Mouse (Mus musculus) limb, embryonic 15.5 days (tissue): ENCODE measurements around the gene Irx4. TPM values are rescaled to one million over a fixed set of nuclear protein-coding genes. Genes with fewer than 3 reads are reported as not detected.

Experiments
- ATAC-seq: fragments of 200-750 bp; cut with Nextera tagmentation; 2 replicates; pipeline ENCODE4 v1.8.0; 2017; ENCODE audit warnings: low read depth, moderate TSS enrichment; ENCODE audit not compliant: insufficient number of reproducible peaks, low FRiP score, low TSS enrichment
- H3K27ac ChIP-seq: fragments of 300-500 bp; sonication (generic); 2 replicates; pipeline ENCODE4 v1.5.1; 2015; ENCODE audit warnings: moderate library complexity, mild to moderate bottlenecking, inconsistent platforms
- H3K27me3 ChIP-seq: fragments of 300-500 bp; sonication (generic); 2 replicates; pipeline ENCODE4 v1.6.1; 2015; ENCODE audit warnings: inconsistent platforms
- H3K36me3 ChIP-seq: fragments of 300-500 bp; sonication (generic); 2 replicates; pipeline ENCODE4 v1.6.1; 2015; ENCODE audit warnings: inconsistent platforms
- H3K4me1 ChIP-seq: fragments of 300-500 bp; sonication (generic); 2 replicates; pipeline ENCODE4 v1.6.1; 2015; ENCODE audit warnings: inconsistent platforms
- H3K4me2 ChIP-seq: fragments of 300-500 bp; sonication (generic); 2 replicates; pipeline ENCODE4 v1.6.1; 2015; ENCODE audit warnings: mild to moderate bottlenecking, inconsistent platforms
- H3K4me3 ChIP-seq: fragments of 300-500 bp; sonication (generic); 2 replicates; pipeline ENCODE4 v1.5.1; 2015; ENCODE audit warnings: mild to moderate bottlenecking, inconsistent platforms
- H3K9ac ChIP-seq: fragments of 300-500 bp; sonication (generic); 2 replicates; pipeline ENCODE4 v1.6.1; 2015; ENCODE audit warnings: inconsistent platforms
- H3K9me3 ChIP-seq: fragments of 300-500 bp; sonication (generic); 2 replicates; pipeline ENCODE4 v1.6.1; 2016; ENCODE audit warnings: inconsistent platforms
- WGBS: fragments of 180-500 bp; shearing (Covaris S2); methylation state at CpG from one replicate; pipeline ENCODE4 v1.1.7; 2015; 5-methylcytosine and 5-hydroxymethylcytosine counted together
- polyA plus RNA-seq: library from polyadenylated mRNA; unstranded; fragments of >200 nt; fragmentation: Nextera tagmentation; extraction: Ambion mirVana; gene quantifications from 2 replicates; pipeline ENCODE4 v1.2.1, GENCODE M21; 2015

The Irx4 gene
- polyA plus RNA-seq, 1 experiment from 2014 or later: 9.5 TPM

DNA sequence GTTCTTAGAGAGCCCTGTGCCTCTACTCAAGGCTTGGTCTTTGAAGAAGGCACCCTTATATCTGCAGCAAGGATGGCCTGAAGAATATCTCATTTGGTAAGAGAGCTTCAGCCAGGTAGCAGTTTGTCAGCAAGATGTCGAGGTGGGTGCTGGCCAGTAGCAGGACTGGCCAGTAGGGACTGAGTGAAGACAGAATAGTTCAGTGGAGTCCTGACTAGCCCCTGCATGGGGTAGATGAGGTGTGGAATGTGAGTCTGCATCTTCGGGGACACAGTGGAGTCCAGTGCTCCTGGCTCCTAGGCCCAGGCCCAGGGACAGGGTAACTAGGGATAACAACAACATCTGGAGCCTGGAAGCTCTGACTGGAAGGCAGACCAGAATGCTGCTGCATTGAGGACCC is 1.6 kb downstream of the Irx4 start:
- H3K27ac ChIP-seq: no peak overlapping the region
- 0 out of 2 replicates have a peak overlapping the region, but pooled peaks have one; percentile 2 for H3K4me3 ChIP-seq
- 21% methylated on average over 2 of the region's 2 CpGs for WGBS
- H3K4me2 ChIP-seq: 0 out of 2 replicates have a peak overlapping the region, but pooled peaks have one; percentile 77
- H3K36me3 ChIP-seq: no peaks in the 10 kb centered on the region
- H3K27me3 ChIP-seq: peaks cover 99% of the 10 kb centered on the region
- H3K4me1 ChIP-seq: peaks cover 40% of the 10 kb centered on the region
- no peaks in the 10 kb centered on the region for H3K9me3 ChIP-seq
- ATAC-seq: no peak
- H3K9ac ChIP-seq: no peak overlapping the region

DNA sequence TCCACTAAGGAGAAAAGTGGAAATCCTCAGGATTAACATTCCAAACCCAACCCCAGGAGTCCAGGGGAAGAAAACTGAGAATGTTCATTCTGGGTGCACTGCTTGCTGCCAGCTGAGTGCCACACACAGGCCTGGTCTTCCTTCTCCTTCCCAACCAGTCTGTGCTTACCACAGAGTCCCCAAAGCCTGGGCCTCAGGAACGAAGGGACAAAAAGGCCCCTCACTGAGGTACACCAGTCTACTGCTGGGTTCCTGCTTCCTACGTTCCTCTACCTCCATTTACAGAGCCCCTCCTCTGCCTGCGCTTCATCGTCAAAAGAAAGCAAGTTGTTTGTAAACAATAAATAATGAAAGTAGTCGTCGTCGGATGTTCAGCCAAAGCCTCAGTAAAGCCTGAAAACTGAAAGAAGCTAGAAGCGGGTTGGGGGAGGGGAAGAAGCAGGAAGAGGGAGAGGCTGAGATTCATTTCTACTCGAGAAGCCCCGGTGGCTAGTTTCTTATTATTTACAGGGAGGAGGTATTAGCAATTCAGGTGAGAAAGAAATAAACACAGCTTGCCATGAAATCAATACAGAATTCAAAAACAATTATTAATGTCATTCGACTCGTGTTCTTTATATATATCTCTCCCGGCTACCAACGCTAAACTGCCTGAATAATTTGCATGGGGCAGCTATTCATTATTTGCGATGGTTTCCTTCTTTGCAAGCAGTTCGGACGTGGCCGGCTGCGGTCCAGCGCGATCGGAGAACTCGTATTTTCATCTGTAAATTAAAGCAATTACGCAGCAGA is 2.3 kb downstream of the Irx4 start:
- H3K9ac ChIP-seq: no peak overlapping the region
- H3K4me3 ChIP-seq: peak overlapping the region; percentile 19
- peaks cover 43% of the 10 kb centered on the region for H3K4me1 ChIP-seq
- H3K36me3 ChIP-seq: no peaks in the 10 kb centered on the region
- H3K27me3 ChIP-seq: peaks cover 99% of the 10 kb centered on the region
- ATAC-seq: no peak
- 3% methylated on average over 24 of the region's 24 CpGs for WGBS
- H3K27ac ChIP-seq: no peak overlapping the region
- H3K4me2 ChIP-seq: peak overlapping the region; percentile 32; the same call in 1 of the 2 replicates
- H3K9me3 ChIP-seq: no peaks in the 10 kb centered on the region

DNA sequence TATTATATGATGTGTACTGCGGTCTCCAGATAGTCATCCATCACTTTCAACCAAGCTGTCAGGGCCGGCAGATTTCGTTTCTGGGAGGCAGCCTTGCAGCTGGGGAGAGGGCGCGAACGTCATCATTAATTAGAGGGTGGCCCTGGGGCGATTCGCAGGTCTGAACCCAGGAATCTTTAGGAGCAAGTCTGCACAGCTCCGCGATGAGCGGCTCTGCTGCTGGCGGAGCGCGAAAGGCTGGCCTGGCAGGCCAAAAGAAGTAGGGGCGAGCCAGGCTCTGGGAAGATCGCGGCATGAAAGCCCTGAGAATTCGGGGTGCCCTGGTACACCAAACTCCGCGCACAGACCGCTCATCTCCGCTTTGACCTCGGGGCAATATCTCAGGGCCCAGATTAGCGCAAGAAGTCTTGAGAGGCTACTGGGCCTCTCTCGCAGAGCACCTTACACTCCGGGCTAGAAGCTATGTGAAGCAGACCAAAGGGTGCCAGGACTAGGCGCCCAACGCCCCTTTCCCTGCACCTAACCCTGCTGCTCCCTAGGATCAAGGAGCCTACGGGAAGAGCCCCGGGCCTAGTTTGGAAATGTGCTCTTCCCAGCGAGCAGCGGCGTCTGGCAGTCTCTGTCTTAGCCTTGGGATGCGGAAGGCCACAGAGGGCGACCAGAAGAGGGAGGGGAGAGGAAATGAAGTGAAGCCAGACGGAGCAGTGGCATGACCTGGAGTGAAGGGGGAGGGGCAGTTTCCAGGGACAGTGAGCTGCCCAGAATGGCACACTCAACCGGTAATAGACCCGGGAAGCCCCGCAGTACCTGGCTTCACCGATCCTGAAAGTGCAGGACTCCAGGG is 3.1 kb downstream of the Irx4 start:
- Histone ChIP-seq H3K4me1 (peaks cover 45% of the 10 kb centered on the region), H3K36me3 (no peaks in the 10 kb centered on the region), H3K27me3 (peaks cover 99% of the 10 kb centered on the region), H3K9ac (no peak overlapping the region), H3K4me2 (peak overlapping the region; percentile 32), H3K4me3 (peak overlapping the region; percentile 19), H3K27ac (peak overlapping the region; percentile 27; the same call in 1 of the 2 replicates), H3K9me3 (no peaks in the 10 kb centered on the region)
- WGBS: 1% methylated on average over 40 of the region's 40 CpGs
- no peak for ATAC-seq

DNA sequence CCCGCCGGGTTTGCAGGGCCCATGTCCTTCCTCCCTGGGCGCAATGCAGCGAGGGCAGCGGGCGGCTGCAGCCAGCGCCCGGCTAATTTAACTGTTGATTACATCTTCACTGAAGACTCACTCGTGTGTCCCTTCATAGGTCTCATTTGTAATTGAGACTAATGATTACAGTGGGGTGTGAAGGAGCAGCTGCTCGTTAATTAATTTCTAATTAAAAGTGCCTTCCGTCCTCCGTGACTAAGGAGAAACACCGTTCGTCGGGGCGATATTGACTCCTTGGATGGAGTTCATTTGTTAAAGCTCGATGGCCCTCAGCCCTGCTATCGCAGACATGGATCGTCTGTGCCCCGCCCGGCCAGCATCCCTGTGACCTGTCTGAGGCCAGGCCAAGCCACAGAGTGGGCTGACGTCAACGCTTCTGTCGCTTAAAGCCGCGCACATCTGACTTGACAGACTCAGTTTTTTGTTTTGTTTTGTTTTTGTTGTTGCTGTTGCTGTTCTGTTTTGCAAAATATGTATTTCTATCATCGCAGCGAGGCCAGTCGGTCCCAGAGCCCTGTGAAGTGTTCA is 4.0 kb downstream of the Irx4 start:
- no peaks in the 10 kb centered on the region for H3K9me3 ChIP-seq
- H3K4me3 ChIP-seq: no peak overlapping the region
- no peak overlapping the region for H3K9ac ChIP-seq
- H3K27ac ChIP-seq: no peak overlapping the region
- peaks cover 99% of the 10 kb centered on the region for H3K27me3 ChIP-seq
- 11% methylated on average over 29 of the region's 29 CpGs for WGBS
- H3K36me3 ChIP-seq: no peaks in the 10 kb centered on the region
- H3K4me1 ChIP-seq: peaks cover 48% of the 10 kb centered on the region
- 0 out of 2 replicates have a peak overlapping the region, but pooled peaks have one; percentile 32 for H3K4me2 ChIP-seq
- ATAC-seq: no peak

DNA sequence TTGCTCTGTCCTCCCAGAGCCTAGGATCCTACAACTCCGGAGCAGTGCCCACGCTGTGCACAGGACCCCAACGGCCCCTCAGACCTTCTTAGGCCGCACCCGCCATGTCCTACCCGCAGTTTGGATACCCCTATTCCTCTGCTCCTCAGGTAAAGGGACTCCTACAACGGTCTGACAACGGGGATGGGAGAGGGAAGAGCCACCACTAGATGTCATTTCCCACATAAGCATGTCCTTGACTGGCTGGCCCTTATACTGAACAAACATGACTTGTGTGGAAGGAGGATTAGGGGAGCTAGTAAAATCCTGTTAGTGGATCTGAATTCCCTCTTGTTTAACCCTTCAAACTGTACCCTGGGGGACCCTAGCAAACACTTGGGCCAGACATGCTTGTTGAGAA is 4.6 kb downstream of the Irx4 start:
- no peak for ATAC-seq
- Histone ChIP-seq H3K4me1 (peaks cover 48% of the 10 kb centered on the region), H3K36me3 (no peaks in the 10 kb centered on the region), H3K27me3 (peaks cover 99% of the 10 kb centered on the region), H3K27ac (no peak overlapping the region), H3K9ac (no peak overlapping the region), H3K9me3 (no peaks in the 10 kb centered on the region), H3K4me3 (no peak overlapping the region), H3K4me2 (no peak overlapping the region)
- 24% methylated on average over 8 of the region's 8 CpGs for WGBS

DNA sequence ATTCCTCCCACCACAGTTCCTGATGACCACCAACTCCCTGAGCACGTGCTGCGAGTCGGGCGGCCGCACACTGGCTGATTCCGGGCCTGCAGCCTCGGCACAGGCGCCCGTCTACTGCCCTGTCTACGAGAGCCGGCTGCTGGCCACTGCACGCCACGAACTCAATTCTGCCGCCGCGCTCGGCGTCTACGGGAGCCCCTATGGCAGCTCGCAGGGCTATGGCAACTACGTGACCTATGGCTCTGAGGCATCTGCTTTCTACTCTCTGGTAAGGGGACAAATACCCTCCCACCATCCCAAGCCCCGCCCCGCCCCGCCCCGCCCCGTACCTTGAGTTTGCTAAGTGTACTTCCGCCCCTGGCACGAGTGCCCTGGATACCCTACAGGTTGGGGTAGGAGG is 5.2 kb downstream of the Irx4 start:
- H3K36me3 ChIP-seq: no peaks in the 10 kb centered on the region
- H3K9ac ChIP-seq: no peak overlapping the region
- H3K4me2 ChIP-seq: peak overlapping the region; percentile 41
- H3K9me3 ChIP-seq: no peaks in the 10 kb centered on the region
- no peak for ATAC-seq
- H3K4me1 ChIP-seq: peaks cover 43% of the 10 kb centered on the region
- H3K27me3 ChIP-seq: peaks cover 99% of the 10 kb centered on the region
- no peak overlapping the region for H3K27ac ChIP-seq
- peak overlapping the region; percentile 22 for H3K4me3 ChIP-seq
- WGBS: 4% methylated on average over 28 of the region's 28 CpGs

DNA sequence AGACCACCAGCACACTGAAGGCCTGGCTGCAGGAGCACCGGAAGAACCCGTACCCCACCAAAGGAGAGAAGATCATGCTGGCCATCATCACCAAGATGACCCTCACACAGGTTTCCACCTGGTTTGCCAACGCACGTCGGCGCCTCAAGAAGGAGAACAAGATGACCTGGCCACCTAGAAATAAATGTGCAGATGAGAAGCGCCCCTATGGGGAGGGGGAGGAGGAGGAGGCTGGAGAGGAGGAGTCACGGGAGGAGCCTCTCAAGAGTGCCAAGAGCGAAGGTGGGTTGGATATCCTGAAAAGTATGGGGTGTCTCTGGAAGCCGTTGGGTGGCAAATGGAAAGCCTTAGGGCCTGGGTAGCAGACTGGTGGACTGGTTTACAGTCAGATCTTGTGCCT is 7.3 kb downstream of the Irx4 start:
- H3K27me3 ChIP-seq: peaks cover 99% of the 10 kb centered on the region

DNA sequence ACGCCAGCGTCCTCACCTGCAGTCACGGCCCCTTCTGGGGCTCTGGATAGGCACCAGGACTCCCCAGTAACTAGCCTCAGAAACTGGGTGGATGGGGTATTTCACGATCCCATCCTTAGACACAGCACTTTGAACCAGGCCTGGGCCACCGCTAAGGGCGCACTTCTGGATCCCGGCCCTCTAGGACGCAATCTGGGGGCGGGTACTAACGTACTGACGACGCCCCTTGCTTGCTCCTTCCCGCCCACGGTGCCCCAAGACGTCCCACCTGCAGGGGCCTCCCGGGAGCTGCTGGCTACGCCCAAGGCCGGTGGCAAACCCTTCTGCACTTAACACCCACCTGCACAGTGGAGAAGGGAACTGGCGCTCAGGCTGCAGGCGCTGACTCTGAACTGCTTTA is 8.4 kb downstream of the Irx4 start:
- no peak for ATAC-seq
- Histone ChIP-seq H3K4me2 (peak overlapping the region; percentile 6; the same call in 1 of the 2 replicates), H3K4me3 (peak overlapping the region; percentile 3; the same call in 1 of the 2 replicates)

More for the DNA sequence above, 7.3 kb downstream of the Irx4 start:
- no peak overlapping the region for H3K4me2 ChIP-seq
- H3K4me3 ChIP-seq: no peak overlapping the region
- no peaks in the 10 kb centered on the region for H3K9me3 ChIP-seq
- H3K9ac ChIP-seq: no peak overlapping the region
- peaks cover 53% of the 10 kb centered on the region for H3K4me1 ChIP-seq
- H3K36me3 ChIP-seq: no peaks in the 10 kb centered on the region
- no peak overlapping the region for H3K27ac ChIP-seq
- 16% methylated on average over 10 of the region's 10 CpGs for WGBS
- no peak for ATAC-seq

DNA sequence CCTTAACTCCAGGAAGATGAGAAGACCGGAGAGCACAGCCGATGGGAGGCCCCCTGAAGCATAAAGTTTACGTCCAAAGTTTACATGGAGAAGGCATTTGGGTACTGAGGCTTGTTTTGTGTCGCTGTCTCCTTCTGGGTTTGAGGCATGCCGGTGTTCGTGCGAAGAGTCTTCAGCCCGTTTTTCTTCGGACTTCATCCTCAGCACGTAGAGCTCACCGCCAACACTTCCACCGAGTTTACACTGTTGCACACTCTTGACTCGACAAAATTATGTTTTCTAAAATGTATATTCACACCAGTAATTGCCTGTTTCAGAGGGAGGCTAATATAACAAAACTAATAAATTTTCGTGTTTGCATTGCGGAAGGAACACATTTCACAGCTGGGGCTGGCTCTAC is 9.0 kb downstream of the Irx4 start:
- H3K9ac ChIP-seq: no peak overlapping the region
- WGBS: 13% methylated on average over 15 of the region's 15 CpGs
- no peak for ATAC-seq
- H3K4me1 ChIP-seq: peaks cover 38% of the 10 kb centered on the region
- H3K9me3 ChIP-seq: no peaks in the 10 kb centered on the region
- no peak overlapping the region for H3K27ac ChIP-seq
- peaks cover 99% of the 10 kb centered on the region for H3K27me3 ChIP-seq
- H3K36me3 ChIP-seq: no peaks in the 10 kb centered on the region
- H3K4me3 ChIP-seq: no peak overlapping the region
- H3K4me2 ChIP-seq: no peak overlapping the region

More for the DNA sequence above, 8.4 kb downstream of the Irx4 start:
- WGBS: under 1% methylated on average over 20 of the region's 20 CpGs
- Histone ChIP-seq H3K27me3 (peaks cover 99% of the 10 kb centered on the region), H3K27ac (no peak overlapping the region), H3K4me1 (peaks cover 44% of the 10 kb centered on the region), H3K36me3 (no peaks in the 10 kb centered on the region), H3K9ac (no peak overlapping the region), H3K9me3 (no peaks in the 10 kb centered on the region)

DNA sequence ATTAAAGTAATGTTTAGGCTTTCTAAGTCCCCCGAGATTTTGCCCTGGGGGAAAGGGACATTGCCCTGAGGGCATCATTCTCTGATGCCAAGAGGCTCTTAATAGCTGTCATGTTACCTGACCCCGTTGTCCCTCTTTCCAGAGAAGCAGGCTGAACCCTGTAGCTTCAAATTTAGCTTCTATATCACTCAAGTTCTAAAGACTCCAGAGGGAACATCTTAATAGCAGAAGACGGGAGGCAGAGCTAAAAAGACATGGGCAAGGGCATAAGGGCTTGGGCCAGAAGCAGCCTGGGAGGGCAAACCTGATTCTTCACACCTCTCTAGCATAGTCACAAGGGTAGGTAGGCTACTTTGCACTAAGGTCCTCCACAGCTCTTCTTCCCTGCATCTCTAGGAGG is 9.6 kb downstream of the Irx4 start:
- no peak for ATAC-seq
- no peaks in the 10 kb centered on the region for H3K9me3 ChIP-seq
- no peak overlapping the region for H3K4me3 ChIP-seq
- H3K27ac ChIP-seq: no peak overlapping the region
- H3K9ac ChIP-seq: no peak overlapping the region
- no peak overlapping the region for H3K4me2 ChIP-seq
- H3K36me3 ChIP-seq: no peaks in the 10 kb centered on the region
- H3K27me3 ChIP-seq: peaks cover 98% of the 10 kb centered on the region
- 21% methylated on average over 3 of the region's 3 CpGs for WGBS
- peaks cover 37% of the 10 kb centered on the region for H3K4me1 ChIP-seq

DNA sequence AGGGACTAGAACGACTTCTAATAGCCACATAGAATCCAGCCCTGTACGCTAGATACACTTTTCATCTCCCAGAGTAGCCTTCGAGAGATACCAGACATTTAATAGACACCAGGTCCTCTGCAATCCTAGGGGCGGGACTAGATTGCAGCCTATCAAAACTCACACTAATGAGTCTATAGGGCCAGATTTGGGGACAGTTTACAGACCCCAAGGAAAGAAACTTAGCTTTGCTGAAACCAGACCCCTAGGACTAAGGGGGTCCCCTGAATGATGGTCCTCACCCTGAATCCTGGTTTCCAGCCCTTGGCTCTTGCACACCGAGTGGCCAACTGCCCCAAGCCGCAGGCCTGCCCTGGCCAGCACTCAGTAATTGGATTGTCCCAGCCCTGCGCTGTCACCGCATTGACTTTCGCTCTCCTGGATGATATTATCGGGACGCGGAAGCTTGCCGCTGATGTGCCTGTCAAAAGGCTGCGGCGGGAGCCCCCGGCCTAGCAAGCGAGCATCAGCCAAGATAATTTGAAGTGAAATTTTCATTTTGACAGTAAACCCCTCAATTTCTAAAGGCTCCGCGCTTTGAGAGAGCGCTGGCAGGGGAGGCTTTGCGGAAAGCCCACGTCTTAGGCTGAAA is 10.3 kb downstream of the Irx4 start:
- no peaks in the 10 kb centered on the region for H3K36me3 ChIP-seq
- H3K4me3 ChIP-seq: no peak overlapping the region
- 15% methylated on average over 22 of the region's 22 CpGs for WGBS
- H3K27me3 ChIP-seq: peaks cover 97% of the 10 kb centered on the region
- no peak for ATAC-seq
- H3K27ac ChIP-seq: no peak overlapping the region
- peak overlapping the region; percentile 42 for H3K4me2 ChIP-seq
- H3K4me1 ChIP-seq: peaks cover 30% of the 10 kb centered on the region
- H3K9ac ChIP-seq: no peak overlapping the region
- no peaks in the 10 kb centered on the region for H3K9me3 ChIP-seq
